Mouse (Mus musculus) right cerebral cortex, adult 2 months (tissue): Measurements from ENCODE around the gene Ghr.

Experiments
- DNase-seq, 2 experiments: peaks; one replicate each; pipeline ENCODE4 v3.0.0; 2021 to 2022; ENCODE audit warnings: low spot score in 2 of 2

Ghr gene

DNA sequence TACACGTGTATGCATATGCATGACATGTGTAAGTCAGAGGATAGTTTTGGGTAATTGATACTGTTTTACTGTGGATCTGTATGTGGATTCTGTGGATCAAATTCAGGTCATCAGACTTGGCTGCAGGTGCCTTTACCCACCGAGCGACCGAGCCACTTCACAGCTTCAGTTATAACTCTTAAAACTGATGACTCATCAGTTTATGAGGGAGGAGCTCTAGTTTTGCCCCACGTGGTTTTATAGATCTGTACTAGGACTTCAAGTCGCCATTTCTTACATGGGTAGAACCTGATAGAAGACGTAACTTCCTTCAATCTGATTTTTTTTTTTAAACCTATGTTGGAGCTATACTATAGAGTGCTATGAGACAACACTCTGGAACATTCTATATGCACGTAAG is 285.7 kb downstream of the Ghr start:
- DNase-seq: no peak

DNA sequence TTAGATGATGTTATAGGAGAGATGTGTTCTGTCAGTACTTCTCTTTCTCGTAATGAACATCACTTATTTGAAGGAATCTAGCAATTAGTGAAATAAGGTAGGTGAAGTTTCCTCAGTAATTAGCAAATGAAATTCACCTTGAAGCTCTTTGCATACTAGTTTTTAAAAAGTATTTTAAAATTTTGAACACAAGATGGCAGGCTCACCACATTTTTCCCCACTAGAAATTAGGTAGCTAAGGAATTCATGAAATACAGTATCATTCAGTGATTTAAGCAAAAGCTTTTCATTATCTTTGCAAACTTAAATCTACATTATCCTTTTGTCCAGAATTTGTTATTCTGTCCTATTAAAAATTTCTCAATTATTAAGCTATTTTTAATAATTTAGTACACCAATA is 287.3 kb downstream of the Ghr start:
- DNase-seq: no peak

DNA sequence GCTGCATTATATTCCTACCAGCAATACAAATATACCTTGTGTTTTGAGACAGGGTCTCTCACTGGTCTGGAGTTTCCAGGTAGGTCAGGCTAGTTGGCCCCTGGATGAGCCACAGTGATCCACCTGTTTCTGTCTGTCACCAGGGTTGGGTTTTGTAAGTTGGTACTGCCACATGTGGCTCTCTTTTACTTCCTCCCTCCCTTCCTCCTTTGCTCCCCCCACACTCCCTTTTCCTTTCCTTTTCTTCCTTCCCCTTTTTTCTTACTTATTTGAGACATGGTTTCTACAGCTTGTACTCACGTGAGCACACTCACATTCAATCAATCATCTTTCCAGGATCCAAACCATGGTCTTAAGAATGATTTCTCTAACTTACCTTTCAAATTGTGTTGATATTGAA is 289.8 kb downstream of the Ghr start:
- no peak for DNase-seq

DNA sequence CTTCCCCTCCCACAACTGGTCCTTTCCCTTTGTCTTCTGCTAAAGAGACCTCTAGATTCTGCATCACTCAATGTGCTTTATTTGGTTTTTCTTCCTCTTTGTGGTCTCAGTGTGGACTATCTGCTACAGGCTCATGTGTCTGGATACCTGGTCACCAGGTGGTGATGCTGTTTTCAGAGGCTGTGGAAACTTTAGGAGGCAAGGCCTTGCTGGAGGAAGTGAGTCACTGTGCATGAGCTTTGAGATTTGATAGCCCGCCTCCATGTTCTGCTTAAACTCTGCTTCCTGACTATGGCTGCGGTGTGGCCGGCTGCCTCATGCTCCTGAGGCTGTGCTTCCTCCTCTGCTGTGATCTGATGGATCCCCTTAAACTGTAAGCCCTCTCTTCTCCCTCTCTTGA is 292.9 kb downstream of the Ghr start:
- no peak for DNase-seq

DNA sequence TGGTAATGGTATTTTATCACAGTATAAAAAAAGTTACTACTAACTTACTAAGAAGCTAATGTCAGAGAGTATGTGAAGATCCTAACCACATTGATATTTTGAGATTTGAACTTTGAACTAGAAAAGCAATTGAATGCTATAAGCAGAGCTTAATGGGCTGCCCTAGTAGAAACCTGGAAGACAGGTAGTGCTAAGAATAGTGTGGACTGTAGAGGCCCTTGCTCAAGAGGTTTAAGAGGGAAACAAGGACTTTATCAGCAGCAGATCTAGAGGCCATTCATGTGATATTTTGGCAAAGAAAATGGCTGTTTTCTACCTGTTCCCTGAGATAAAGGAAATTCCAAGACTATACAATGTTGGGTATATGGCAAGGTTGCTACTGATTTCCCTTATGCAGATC is 297.3 kb downstream of the Ghr start:
- DNase-seq: no peak

DNA sequence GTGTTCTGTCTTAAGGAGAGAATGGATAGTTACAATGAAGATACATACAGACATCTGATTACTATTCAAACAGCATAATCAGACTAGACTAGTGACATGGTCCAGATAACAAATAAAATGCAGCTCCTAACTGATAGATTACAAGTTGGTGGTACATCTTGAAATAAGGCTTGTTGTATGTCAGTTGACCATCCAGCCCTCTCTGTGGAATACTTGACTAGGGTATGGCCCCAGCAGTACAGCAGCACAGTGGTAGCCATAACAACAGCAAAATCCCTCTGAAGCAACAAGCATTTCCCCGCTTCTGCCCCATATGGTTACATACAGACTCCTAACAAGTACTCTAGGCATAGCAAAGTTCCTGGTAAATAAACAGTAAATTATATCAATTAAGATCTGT is 301.6 kb downstream of the Ghr start:
- no peak for DNase-seq

DNA sequence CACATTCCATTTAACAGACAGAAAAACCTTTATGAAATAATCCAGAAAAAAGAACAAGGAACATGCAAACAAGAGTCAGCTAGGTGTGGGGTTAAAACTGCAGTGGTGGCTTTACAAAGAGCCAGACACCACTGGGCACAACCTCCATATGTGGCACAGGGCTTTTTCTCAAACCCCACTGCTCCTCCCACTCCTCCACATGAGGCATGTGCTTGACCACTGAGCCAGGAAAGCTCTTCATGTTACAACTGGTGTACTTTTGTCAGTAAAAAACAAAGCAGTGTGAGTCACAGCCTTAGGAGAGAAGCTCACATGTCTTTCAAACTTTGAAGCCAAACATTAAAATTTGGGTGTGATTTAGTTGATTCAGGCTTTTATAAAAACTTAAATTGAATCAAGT is 302.1 kb downstream of the Ghr start:
- no peak for DNase-seq

DNA sequence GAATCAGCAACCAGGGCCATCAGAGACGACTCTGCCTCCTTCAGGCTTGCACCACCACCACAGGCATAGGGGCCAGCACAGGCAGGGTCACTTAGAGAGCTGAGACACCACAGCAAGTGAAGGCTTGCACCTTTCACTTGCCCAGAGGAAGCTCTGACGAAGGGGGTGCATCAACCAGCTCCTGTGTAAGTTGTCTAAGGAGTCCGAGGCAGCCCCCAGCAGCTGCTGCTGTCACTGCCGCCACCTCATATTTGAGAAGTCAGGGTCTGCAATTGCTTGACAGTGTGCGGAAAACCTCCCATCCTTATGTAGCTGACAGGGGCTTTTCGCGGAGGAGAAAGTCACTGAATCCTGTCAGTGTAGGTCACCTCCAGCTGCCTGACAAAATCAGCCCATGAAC is 304.1 kb downstream of the Ghr start:
- DNase-seq: no peak

DNA sequence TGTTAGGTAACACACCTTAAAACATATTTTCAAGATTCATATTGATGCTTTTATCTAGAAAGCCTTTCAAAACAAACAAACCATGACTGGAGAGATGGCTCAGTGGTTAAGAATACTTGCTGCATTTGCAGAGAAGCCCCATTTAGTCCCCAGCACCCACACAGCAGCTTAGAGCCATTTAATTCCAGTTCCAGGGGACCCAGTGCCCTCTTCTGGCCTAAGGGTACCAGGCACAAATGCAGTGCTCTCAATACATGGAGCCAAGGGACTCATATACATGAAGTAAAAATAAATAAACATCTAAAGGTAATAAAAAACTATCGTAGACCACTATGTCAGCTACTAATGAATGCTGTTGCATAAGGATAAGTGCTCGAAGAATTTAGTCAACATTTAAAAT is 305.9 kb downstream of the Ghr start:
- DNase-seq: no peak

DNA sequence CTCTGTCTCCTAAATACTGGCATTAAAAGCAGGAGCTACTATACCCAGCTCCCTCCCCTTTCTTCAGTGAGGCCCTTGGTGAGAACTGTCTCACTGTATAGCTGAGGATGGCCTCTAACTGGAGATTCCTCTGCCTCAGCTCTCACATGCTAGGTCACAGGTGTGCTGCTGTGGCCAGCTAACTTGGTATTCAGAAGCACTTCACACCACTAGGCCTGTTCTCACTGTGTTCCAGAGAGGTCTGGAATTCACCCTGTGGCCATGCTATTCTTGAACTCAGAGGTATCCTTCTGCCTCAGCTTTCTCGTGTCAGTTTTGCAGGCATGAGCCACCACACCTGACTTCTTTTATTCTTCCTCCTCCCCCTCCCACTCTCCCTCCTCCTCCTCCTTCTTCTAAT is 310.1 kb downstream of the Ghr start:
- no peak for DNase-seq

DNA sequence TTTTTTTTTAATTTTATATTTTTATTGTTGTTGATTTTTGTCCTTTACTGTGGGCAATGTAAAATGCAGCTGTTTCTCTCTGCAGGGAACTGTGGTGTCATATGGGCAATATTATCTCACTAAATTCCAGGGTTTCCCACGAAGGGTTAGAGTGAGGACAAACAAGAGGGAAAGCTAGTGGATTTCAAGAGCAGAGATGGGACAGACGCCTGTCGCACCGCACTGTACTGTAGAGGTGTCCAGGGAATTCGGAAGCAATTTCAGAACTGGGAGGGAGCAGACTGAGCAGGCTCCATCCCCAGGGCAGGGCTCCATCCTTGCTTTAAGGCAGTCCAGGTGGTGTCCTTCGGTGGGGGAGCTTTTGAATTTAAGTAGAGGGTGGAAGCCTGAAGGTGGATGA is 312.1 kb downstream of the Ghr start:
- DNase-seq: no peak

DNA sequence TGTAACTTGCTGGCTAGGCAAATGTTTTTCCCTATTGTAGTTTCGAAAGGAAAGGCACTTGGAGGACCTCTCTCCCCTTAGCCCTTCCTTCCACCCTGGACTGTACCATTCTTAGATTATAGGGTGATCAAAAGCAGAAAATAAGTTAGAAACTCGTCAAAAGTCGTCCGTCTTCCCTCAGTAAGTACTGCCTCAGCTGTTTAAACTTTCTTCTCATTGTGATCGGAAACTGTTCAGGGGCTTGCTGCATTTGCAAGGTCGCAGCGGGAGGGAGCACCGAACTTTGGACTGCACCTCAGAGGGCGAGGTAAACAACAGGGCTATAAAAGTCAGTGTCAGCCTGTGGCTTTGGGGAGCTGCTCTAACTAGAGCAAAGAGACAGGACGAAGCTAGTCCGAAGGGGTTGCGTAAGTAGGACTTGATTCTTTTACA is 312.6 kb downstream of the Ghr start:
- peak; percentile 22 to 42 for DNase-seq

DNA sequence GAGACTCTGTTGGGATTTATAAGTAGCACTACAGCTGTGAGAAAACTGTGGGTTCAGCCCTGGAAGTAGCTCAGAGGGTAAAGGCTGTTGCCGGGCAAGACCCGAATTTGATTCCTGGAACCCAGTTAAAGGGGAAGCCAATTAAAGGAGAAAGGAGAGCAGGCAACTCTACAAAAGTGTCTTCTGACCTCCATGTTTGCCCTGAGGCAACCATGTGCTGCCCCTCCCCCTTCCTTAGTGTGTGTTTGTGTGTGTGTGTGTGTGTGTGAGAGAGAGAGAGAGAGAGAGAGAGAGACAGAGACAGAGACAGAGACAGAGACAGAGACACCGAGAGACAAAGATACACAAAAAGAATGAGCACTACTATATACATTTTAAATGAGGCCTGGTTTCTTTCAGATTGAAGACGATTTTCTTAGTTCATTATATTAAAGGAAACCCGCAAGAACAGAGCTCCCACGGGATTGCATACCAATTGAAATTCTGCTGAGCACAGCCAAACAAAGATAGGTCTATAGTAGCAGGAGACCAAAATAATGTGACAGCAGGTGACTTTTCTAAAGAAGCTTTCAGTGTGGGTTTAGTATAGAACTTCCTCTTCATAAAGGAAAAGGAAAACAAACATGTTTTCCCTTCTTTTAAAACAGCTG is 313.2 kb downstream of the Ghr start:
- DNase-seq: no peak

DNA sequence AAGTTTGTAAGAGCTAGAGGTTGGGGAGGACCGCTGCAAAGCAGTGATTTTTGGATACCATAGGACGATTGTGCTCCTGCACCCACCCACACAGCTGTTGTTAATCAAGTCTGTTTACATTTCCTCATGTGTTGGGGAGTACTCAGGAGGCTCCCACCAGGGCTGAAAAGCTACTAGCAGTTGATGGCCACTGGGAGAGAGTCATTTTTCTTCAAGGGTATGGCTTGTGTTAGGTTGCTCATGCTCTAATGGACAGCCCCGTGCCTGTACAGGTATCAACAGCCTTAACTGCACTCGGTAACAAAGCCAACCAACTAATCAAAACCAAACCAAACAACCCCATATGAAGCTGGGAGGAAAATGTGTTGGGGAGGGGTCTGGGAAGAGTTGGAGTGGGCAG is 313.8 kb downstream of the Ghr start:
- DNase-seq: no peak

DNA sequence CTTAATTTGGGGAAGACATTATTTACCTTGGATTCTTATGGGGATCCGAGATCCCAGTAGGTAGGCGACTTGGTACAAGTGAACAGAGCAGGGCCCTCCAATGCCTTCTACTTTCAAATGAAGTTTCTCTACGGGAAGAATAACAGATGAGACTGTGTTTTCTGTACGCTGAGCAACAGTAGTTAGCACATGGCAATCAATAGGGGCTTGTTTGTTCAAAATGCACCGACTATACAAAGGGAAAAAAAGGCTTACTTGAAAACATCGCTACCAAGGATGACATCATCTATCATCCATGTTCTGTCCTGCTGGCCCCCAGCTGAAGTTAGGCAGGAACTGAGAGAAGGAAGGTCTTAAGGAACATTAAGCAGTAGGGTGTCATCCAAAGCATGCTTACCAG is 315.0 kb downstream of the Ghr start, which contains the start of gene Selenop:
Gene Selenop, plus strand, starts transcription at position 301 of the 400 bp plus-strand sequence.
- no peak for DNase-seq
